ENCODE assay signal across 9 mouse cellular contexts in genomic region chr4:46854686-46855385, GRCm38 (mm10).
DNase-seq lines count a peak whose midpoint lies in the region; ATAC-seq and TF ChIP-seq lines count a peak whose summit lies in the region.
"Had no signal": no experiment of that assay in that cellular context is flagged by ENCODE, and none has a peak within 500 bp of the region (broad histone marks: within the 10 kb centered on the region; RNA-seq: fewer than 3 reads in every experiment).

No protein-coding gene starts in this region.

- H3K27ac ChIP-seq in kidney, embryonic 14.5 days (ENCODE audit: low read depth, low read length), result no peak overlapping the region
- peak overlapping the region; percentile 48 for H3K27ac ChIP-seq in embryonic facial prominence, embryonic 10.5 days (replicated peaks)
- H3K27ac ChIP-seq in kidney, postnatal 0 days, result no peak overlapping the region
- peak overlapping the region; percentile 94 for H3K27ac ChIP-seq in liver, embryonic 16.5 days (ENCODE audit: low read length)
- H3K27ac ChIP-seq: embryonic facial prominence, embryonic 15.5 days had no signal

- 64% methylated on average over 23 of the region's 23 CpGs for WGBS in kidney, embryonic 14.5 days
- 69% methylated on average over 23 of the region's 23 CpGs for WGBS in embryonic facial prominence, embryonic 10.5 days
- WGBS in kidney, postnatal 0 days, result 58% methylated on average over 23 of the region's 23 CpGs
- WGBS in liver, embryonic 16.5 days (ENCODE audit: insufficient replicate concordance), result 46% methylated on average over 23 of the region's 23 CpGs

- H3K9me3 ChIP-seq in kidney, embryonic 14.5 days (ENCODE audit: control insufficient read depth, low read length), result no peaks in the 10 kb centered on the region; the same call in 1 of the 2 replicates
- peaks cover 3% of the 10 kb centered on the region; the same call in 1 of the 2 replicates for H3K9me3 ChIP-seq in embryonic facial prominence, embryonic 10.5 days
- no peaks in the 10 kb centered on the region for H3K9me3 ChIP-seq in kidney, postnatal 0 days (replicated peaks; ENCODE audit: low read length)
- H3K9me3 ChIP-seq in liver, embryonic 16.5 days (replicated peaks; ENCODE audit: control insufficient read depth, low read length), result no peaks in the 10 kb centered on the region; the same call in 1 of the 2 replicates
- H3K9me3 ChIP-seq: embryonic facial prominence, embryonic 15.5 days had no signal

- no peak overlapping the region for H3K4me2 ChIP-seq in kidney, embryonic 14.5 days (replicated peaks; ENCODE audit: low read depth, low read length)
- no peak overlapping the region for H3K4me2 ChIP-seq in kidney, postnatal 0 days (ENCODE audit: low read length)
- peak overlapping the region; percentile 77 for H3K4me2 ChIP-seq in liver, embryonic 16.5 days (ENCODE audit: low read depth, low read length)
- H3K4me2 ChIP-seq: embryonic facial prominence, embryonic 15.5 days had no signal

- no peak for ATAC-seq in kidney, embryonic 14.5 days (ENCODE audit: low FRiP score, low TSS enrichment)
- ATAC-seq in kidney, postnatal 0 days (replicated peaks; ENCODE audit: low FRiP score, low read depth), result no peak
- peak; percentile 17; the same call in 1 of the 2 replicates for ATAC-seq in liver, embryonic 16.5 days (ENCODE audit: low read depth)

- no peaks in the 10 kb centered on the region for H3K4me1 ChIP-seq in kidney, embryonic 14.5 days (ENCODE audit: control insufficient read depth, insufficient read depth, low read length)
- peaks cover 16% of the 10 kb centered on the region for H3K4me1 ChIP-seq in embryonic facial prominence, embryonic 10.5 days
- H3K4me1 ChIP-seq in kidney, postnatal 0 days (replicated peaks; ENCODE audit: insufficient read depth, low read length), result no peaks in the 10 kb centered on the region
- H3K4me1 ChIP-seq in liver, embryonic 16.5 days (ENCODE audit: control insufficient read depth, low read depth, low read length), result peaks cover 30% of the 10 kb centered on the region

- H3K27me3 ChIP-seq in kidney, embryonic 14.5 days (ENCODE audit: control insufficient read depth, insufficient read depth, low read length), result no peaks in the 10 kb centered on the region
- 0 out of 2 replicates have a peak, but pooled peaks cover 5% of the 10 kb centered on the region for H3K27me3 ChIP-seq in embryonic facial prominence, embryonic 10.5 days (replicated peaks; ENCODE audit: low read depth, poor library complexity, severe bottlenecking)
- no peaks in the 10 kb centered on the region for H3K27me3 ChIP-seq in kidney, postnatal 0 days (ENCODE audit: insufficient read depth, low read length)
- no peaks in the 10 kb centered on the region for H3K27me3 ChIP-seq in liver, embryonic 16.5 days (ENCODE audit: control insufficient read depth, insufficient read depth, low read depth, low read length)
- H3K27me3 ChIP-seq: embryonic facial prominence, embryonic 15.5 days had no signal

- no peaks in the 10 kb centered on the region for H3K36me3 ChIP-seq in kidney, embryonic 14.5 days (ENCODE audit: control insufficient read depth, insufficient read depth, low read length)
- no peaks in the 10 kb centered on the region for H3K36me3 ChIP-seq in embryonic facial prominence, embryonic 10.5 days (replicated peaks)
- H3K36me3 ChIP-seq in kidney, postnatal 0 days (ENCODE audit: insufficient read depth, low read length), result no peaks in the 10 kb centered on the region
- H3K36me3 ChIP-seq in liver, embryonic 16.5 days (ENCODE audit: control insufficient read depth, insufficient read depth), result peaks cover 9% of the 10 kb centered on the region
- H3K36me3 ChIP-seq: embryonic facial prominence, embryonic 15.5 days had no signal

- 0 out of 2 replicates have a peak, but pooled peaks have one; percentile 25 for TF ChIP-seq CTCF in kidney, postnatal 0 days (IDR thresholded peaks at IDR 0.05; ENCODE audit: low read depth)

- H3K4me3 ChIP-seq in kidney, embryonic 14.5 days (ENCODE audit: low read length), result no peak overlapping the region
- H3K4me3 ChIP-seq in embryonic facial prominence, embryonic 10.5 days, result 0 out of 2 replicates have a peak overlapping the region, but pooled peaks have one; percentile 25
- H3K4me3 ChIP-seq in kidney, postnatal 0 days (replicated peaks; ENCODE audit: low read depth, low read length), result no peak overlapping the region
- H3K4me3 ChIP-seq in liver, embryonic 16.5 days (ENCODE audit: low read depth, low read length), result peak overlapping the region; percentile 79
- H3K4me3 ChIP-seq: embryonic facial prominence, embryonic 15.5 days had no signal

- H3K9ac ChIP-seq in kidney, embryonic 14.5 days (ENCODE audit: low read depth, low read length), result no peak overlapping the region
- no peak overlapping the region for H3K9ac ChIP-seq in kidney, postnatal 0 days (ENCODE audit: low read depth, low read length)
- peak overlapping the region; percentile 81 for H3K9ac ChIP-seq in liver, embryonic 16.5 days (ENCODE audit: low read depth, low read length)
- H3K9ac ChIP-seq: embryonic facial prominence, embryonic 15.5 days had no signal

- peak; percentile 39 for DNase-seq in kidney, adult 18-20 months
- DNase-seq in embryonic facial prominence, embryonic 10.5 days (ENCODE audit: low spot score), result no peak
- no peak for DNase-seq in kidney, postnatal 0 days (ENCODE audit: low spot score)
- DNase-seq in ovary, adult 18-20 months (ENCODE audit: low spot score), result no peak
- DNase-seq in urinary bladder, postnatal 14 days (ENCODE audit: low spot score), result no peak
- no peak for DNase-seq in heart, adult 9 months (ENCODE audit: low spot score in 2 of 2)

Comparison
In these comparisons a context has a peak if more than half of its experiments do, and no peak if none do; other contexts are left out.
1. H3K27ac ChIP-seq: peak in embryonic facial prominence, embryonic 10.5 days (single experiment) and liver, embryonic 16.5 days (single experiment); none in kidney, embryonic 14.5 days (single experiment) and kidney, postnatal 0 days (single experiment).
2. H3K4me3 ChIP-seq: peak in embryonic facial prominence, embryonic 10.5 days (single experiment) and liver, embryonic 16.5 days (single experiment); none in kidney, embryonic 14.5 days (single experiment) and kidney, postnatal 0 days (single experiment).